Mouse (Mus musculus): ENCODE measurements around the gene Kir3dl1. TPM values are rescaled to one million over a fixed set of nuclear protein-coding genes. Genes with fewer than 3 reads are reported as not detected.
"Not testable (repeated sequence)": the region's sequence is repeated elsewhere in the genome, so short reads cannot be mapped to it uniquely, and the experiment has no call there.

Gene Kir3dl1
- not detected for total RNA-seq (2021)

DNA sequence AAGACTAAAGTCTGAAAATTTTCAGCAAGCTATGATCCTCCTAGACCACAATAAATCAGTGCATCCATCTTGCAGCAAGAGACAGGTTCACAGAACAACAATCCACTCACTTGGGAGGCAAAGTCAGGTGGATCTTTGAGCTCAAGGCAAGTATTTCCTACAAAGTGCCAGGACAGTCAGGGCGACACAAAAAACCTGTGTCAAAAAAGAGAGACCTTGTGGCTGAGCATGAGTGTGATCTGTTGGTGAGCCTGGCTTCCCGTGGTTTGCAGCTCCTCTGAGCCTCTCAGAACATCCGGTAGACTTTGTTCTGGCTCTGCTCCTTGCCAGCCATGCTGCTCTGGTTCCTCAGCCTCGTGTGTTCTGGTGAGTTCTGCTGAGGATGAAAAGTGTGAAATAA lies at the start of gene Kir3dl1:
Gene Kir3dl1, plus strand, starts transcription at position 301 of the 400 bp plus-strand sequence.
- not testable (repeated sequence) for DNase-seq

DNA sequence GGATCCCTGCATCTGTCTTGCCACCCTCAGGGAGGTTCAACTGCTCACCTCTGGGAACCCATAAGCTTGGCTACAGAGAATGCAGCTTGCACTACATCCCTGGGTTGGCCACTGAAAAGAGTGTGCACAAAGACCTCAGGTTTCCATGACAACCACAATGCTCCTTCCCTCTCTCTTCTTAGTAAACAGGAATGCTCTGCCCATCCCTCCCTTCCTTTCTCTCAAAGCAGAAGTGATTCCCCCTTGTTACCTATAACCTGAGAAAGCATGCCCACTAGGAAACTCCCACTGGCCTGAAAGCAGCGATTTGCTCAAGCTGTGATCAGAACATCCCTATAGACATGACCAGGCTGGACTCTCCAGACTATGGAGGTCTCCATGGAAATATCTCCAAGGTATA lies 26.2 kb downstream of the Kir3dl1 start, which contains the start of gene Kir3dl2:
Gene Kir3dl2, minus strand, starts transcription at position 101 of the 400 bp plus-strand sequence.
- DNase-seq, result not testable (repeated sequence)

GRCm38 (mm10) chrX:136569094-136569493 lies 51.3 kb downstream of the Kir3dl1 start:
- not testable (repeated sequence) for DNase-seq

Other genes with a start within 250 kb of the Kir3dl1 start
- gene Bex3, start 247.7 kb upstream of the Kir3dl1 start, total RNA-seq (2021), result 100 to 1,000 TPM; 191 to 204 TPM
- not detected for gene Kir3dl2, start 26.1 kb downstream of the Kir3dl1 start, total RNA-seq (2021)
- gene Tceal3, start 72.8 kb downstream of the Kir3dl1 start, total RNA-seq (2021), result under 1 TPM; 0.62 to 0.65 TPM
- 1 to 10 TPM; 7.4 to 7.7 TPM for gene Tceal1, start 190.0 kb downstream of the Kir3dl1 start, total RNA-seq (2021)
- 100 to 1,000 TPM; 223 to 227 TPM for gene Morf4l2, start 225.7 kb downstream of the Kir3dl1 start, total RNA-seq (2021)